Mouse (Mus musculus) kidney, postnatal 4 days (tissue): ENCODE measurements around the gene Chd2.
A peak's percentile ranks its signal among the peaks of the same experiment; 100 is the strongest.

ENCODE experiments used
- DNase-seq, 2 experiments: peaks; one replicate each; pipeline ENCODE4 v3.0.0; 2021; ENCODE audit warnings: mixed read lengths in 2 of 2

Chd2 gene

GRCm38 (mm10) chr7:73400051-73400916, 141.3 kb downstream of the Chd2 start:
- peak in 1 of 2 experiments; percentile 61 for DNase-seq

- DNase-seq = peak; percentile 84 to 89
Measured at GRCm38 (mm10) chr7:73399501-73400044, 142.1 kb downstream of the Chd2 start.

DNA sequence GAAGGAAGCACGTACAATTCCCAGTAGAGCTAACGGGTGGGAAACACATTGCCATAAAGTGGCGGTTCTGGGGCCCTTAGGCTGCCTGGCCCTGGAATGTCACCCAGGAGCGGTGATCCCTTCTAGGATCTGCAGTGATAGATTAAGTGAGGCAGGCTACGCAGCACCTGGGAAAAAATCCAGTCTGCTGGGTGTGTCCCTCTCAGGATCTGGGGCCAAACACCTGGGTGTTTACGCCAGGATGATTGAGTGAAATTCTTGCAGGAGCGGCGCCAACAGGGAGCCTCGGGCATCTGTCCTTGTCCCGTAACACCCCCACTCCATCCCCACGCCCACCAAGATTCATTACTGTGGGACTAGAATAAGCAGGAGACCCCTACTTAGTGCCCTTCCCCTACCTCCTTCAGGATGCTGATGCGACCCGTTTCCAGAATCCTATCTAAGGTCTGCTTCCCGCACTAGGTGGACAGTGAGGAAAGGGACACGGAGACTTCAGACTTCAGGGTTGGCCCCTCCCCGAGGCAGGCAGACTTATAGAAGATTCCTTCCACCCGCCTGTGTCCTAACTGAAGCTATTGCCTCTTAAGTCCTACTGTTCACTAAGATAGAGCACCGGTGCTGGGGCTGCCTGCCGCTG, 142.7 kb downstream of the Chd2 start:
- DNase-seq = no peak

DNA sequence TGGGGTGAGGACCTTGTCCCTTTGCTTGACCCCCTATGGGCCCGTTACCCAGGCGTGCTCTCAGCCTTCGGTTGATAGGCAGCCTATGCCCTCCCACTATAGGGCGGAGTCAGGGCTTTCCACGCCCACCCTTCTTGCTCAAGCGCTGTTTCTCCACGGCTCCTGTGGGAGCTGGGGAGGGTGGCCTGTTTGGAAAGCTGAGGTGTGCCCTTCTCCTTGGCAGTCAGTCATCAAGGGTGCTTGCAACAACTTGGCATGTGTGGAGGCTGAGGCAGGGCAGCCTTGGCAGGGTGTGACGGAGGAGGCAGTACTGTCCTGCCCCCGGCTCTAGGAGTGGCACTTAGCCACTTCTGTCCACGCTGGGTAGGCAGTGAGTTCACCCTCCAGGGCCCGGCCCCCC, 143.3 kb downstream of the Chd2 start:
- peak; percentile 86 to 88 for DNase-seq

DNA sequence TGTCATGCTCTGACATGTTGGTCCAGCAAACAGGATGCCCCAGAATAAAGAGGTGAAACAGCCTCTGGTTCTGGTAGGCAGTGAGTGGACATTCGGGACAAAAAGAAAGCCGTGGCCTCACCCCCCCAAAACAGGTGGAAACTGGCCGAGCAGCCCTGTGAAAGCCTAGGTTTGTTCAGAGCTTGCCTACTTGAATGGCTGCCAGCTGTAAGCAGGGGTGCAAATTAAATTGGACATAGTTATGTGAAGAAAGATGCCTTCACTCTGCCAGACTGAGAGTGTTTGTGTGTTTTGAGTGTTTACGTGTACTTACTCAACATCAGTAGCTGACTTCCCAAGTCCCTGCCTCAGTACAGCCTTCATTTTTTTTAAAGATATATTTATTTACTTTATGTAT, 147.6 kb downstream of the Chd2 start:
- DNase-seq = no peak

- no peak for DNase-seq
Measured at GRCm38 (mm10) chr7:73393307-73394012, 148.2 kb downstream of the Chd2 start.

- peak in 1 of 2 experiments; percentile 53 for DNase-seq
Measured at GRCm38 (mm10) chr7:73392359-73392758, 149.3 kb downstream of the Chd2 start.

GRCm38 (mm10) chr7:73391518-73392321, 149.9 kb downstream of the Chd2 start:
- DNase-seq = peak; percentile 76 to 81

GRCm38 (mm10) chr7:73391002-73391517, 150.6 kb downstream of the Chd2 start:
- DNase-seq = peak; percentile 94 to 95

DNA sequence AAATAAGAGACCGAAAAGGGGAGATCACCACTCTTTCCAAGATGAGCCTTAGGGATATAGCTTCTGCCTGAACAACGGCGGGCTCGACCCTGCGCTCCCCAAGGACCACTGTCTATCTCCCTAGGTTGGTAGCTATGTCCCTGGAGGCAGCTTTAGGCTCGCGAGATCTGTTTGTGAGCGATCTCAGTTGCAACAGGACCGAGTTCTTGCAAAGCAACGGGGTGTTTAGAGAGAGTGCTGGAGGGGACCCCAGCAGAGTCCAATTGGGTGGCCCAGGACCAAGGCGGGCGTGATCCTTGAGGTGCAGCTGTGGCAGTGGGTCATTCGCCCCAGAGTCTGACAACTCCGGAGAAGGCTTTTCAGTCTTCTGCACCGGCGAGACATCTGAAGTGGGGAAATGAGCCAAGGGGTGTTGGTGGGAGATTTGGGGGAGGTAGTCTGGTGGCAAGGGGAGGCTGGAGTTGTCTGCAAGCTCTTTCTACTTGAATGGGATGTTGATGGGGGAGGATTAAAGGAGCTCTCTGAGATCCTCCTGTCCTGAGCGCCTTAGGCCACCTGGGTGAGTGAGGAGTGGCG, 151.1 kb downstream of the Chd2 start:
- peak in 1 of 2 experiments; percentile 38 for DNase-seq

GRCm38 (mm10) chr7:73389871-73390294, 151.7 kb downstream of the Chd2 start:
- peak; percentile 44 to 62 for DNase-seq

DNA sequence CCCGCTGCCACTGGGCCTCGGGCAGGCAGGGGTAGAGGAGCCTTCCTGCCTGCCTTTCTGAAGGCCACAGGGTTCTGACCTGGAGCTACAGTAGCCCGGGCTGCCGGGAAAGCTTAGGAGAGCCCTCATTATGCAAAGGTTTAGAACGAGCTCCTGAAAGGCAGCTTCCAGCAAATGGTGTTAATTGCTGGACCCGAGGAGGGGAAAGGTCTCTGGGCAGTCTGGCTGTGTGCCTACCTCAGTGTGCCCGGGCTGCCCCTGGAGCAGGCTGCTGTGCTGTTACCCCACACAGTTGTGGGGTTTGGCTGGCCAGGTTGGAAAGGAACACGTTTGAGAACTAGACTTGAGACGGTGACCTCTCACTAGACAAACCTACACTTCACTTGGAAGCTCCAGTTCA, 152.2 kb downstream of the Chd2 start:
- DNase-seq = no peak

DNA sequence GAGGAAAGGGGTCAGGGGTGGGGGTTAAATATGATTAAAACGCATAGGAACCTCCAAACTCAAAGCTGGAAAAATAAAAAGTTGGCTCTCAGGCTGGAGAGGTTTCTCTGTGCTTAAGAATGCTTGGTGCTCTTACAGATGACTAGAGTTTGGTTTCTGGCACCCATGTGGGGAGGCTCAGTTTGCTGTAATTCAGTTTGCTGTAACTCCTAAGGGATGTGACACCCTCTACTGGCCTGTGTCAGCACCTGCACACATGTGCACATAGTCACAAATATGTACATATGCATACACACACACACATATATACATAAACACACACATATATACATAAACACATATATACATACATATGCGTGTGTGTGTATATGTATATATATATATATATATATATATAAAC, 152.8 kb downstream of the Chd2 start:
- no peak for DNase-seq

GRCm38 (mm10) chr7:73382843-73383242, 158.8 kb downstream of the Chd2 start:
- DNase-seq = no peak

DNA sequence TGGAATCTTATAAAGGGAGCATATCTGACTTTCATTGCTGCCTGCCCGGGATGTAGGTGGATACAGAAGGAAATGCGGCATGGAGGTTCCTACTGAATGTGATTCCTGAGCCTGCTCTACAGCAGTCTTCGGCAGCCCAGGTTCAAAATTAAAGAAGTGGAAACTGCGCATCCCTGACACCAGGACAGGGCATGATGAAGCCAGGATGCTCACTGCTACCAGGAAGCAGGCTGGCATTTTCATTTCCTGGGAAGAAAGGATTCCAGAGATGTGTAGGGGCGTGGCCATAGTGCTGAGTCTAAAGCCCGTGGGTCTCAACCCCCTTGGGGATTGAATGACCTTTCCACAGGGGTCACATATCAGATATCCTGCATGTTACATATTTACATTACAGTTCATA, 163.6 kb downstream of the Chd2 start:
- no peak for DNase-seq

- no peak for DNase-seq
Measured at GRCm38 (mm10) chr7:73377307-73377706, 164.3 kb downstream of the Chd2 start.
